Mouse (Mus musculus) megakaryocyte, embryonic 14.5 days (primary cell): ENCODE results near the gene Tent4b.

Experiments used
- FLI1 ChIP-seq: IDR thresholded peaks from 2 replicates; pipeline ENCODE4 v1.6.1; 2012; ENCODE audit warnings: low read length, inconsistent platforms, mixed read lengths
- GATA1 ChIP-seq: IDR thresholded peaks from 3 replicates; pipeline ENCODE4 v1.6.1; 2012; ENCODE audit warnings: mixed read lengths, low read length, inconsistent platforms, borderline replicate concordance

- TF ChIP-seq GATA1 (no peak), FLI1 (no peak)
Observed at GRCm38 (mm10) chr8:88290326-88291304, 91.6 kb downstream of the Tent4b start.
